Comparison of ENCODE assay signal across 10 mouse cellular contexts in genomic region chr14:68923054-68923453, GRCm38 (mm10).
A peak's percentile ranks its signal among the peaks of the same experiment; 100 is the strongest.
DNase-seq lines count a peak whose midpoint lies in the region; ATAC-seq lines count a peak whose summit lies in the region.
"Had no signal": no experiment of that assay in that cellular context is flagged by ENCODE, and none has a peak within 500 bp of the region (broad histone marks: within the 10 kb centered on the region; RNA-seq: fewer than 3 reads in every experiment).

No protein-coding gene starts in this region.

- peak overlapping the region; percentile 63 for H3K27ac ChIP-seq in midbrain, embryonic 13.5 days
- no peak overlapping the region for H3K27ac ChIP-seq in midbrain, embryonic 10.5 days (replicated peaks)
- no peak overlapping the region for H3K27ac ChIP-seq in embryonic facial prominence, embryonic 14.5 days (replicated peaks; ENCODE audit: low read depth, low read length)
- 0 out of 2 replicates have a peak overlapping the region, but pooled peaks have one; percentile 23 for H3K27ac ChIP-seq in limb, embryonic 12.5 days
- H3K27ac ChIP-seq in intestine, embryonic 15.5 days, result no peak overlapping the region
- H3K27ac ChIP-seq: liver, embryonic 14.5 days had no signal

- peak; percentile 88 for ATAC-seq in midbrain, embryonic 13.5 days
- ATAC-seq in embryonic facial prominence, embryonic 14.5 days (ENCODE audit: low read depth), result peak; percentile 96
- peak; percentile 71; the same call in 1 of the 2 replicates for ATAC-seq in limb, embryonic 12.5 days (ENCODE audit: insufficient number of reproducible peaks, insufficient read depth, low FRiP score, low TSS enrichment, low read depth)
- no peak for ATAC-seq in intestine, embryonic 15.5 days

- H3K9me3 ChIP-seq in midbrain, embryonic 13.5 days, result no peaks in the 10 kb centered on the region
- H3K9me3 ChIP-seq in midbrain, embryonic 10.5 days (replicated peaks), result no peaks in the 10 kb centered on the region
- no peaks in the 10 kb centered on the region for H3K9me3 ChIP-seq in embryonic facial prominence, embryonic 14.5 days (ENCODE audit: control insufficient read depth, low read length)
- H3K9me3 ChIP-seq in limb, embryonic 12.5 days, result no peaks in the 10 kb centered on the region
- no peaks in the 10 kb centered on the region for H3K9me3 ChIP-seq in intestine, embryonic 15.5 days

- peaks cover 15% of the 10 kb centered on the region for H3K4me1 ChIP-seq in midbrain, embryonic 13.5 days (replicated peaks)
- peaks cover 4% of the 10 kb centered on the region; the same call in 1 of the 2 replicates for H3K4me1 ChIP-seq in midbrain, embryonic 10.5 days
- peaks cover 15% of the 10 kb centered on the region for H3K4me1 ChIP-seq in embryonic facial prominence, embryonic 14.5 days (ENCODE audit: control insufficient read depth, insufficient read depth, low read length)
- H3K4me1 ChIP-seq in limb, embryonic 12.5 days (replicated peaks), result peaks cover 19% of the 10 kb centered on the region
- no peaks in the 10 kb centered on the region for H3K4me1 ChIP-seq in intestine, embryonic 15.5 days (replicated peaks)

- no peak overlapping the region for H3K9ac ChIP-seq in midbrain, embryonic 13.5 days (replicated peaks)
- H3K9ac ChIP-seq in embryonic facial prominence, embryonic 14.5 days (ENCODE audit: low read depth, low read length), result no peak overlapping the region
- H3K9ac ChIP-seq in limb, embryonic 12.5 days (replicated peaks), result no peak overlapping the region
- H3K9ac ChIP-seq in intestine, embryonic 15.5 days, result no peak overlapping the region
- H3K9ac ChIP-seq: liver, embryonic 14.5 days had no signal

- WGBS in midbrain, embryonic 13.5 days, result 12% methylated on average over 2 of the region's 2 CpGs
- WGBS in midbrain, embryonic 10.5 days, result 43% methylated on average over 2 of the region's 2 CpGs
- 10% methylated on average over 2 of the region's 2 CpGs for WGBS in embryonic facial prominence, embryonic 14.5 days
- 1% methylated on average over 2 of the region's 2 CpGs for WGBS in limb, embryonic 12.5 days
- WGBS in intestine, embryonic 15.5 days, result 11% methylated on average over 2 of the region's 2 CpGs

- no peaks in the 10 kb centered on the region for H3K27me3 ChIP-seq in midbrain, embryonic 13.5 days
- H3K27me3 ChIP-seq in midbrain, embryonic 10.5 days (ENCODE audit: low read depth, poor library complexity, severe bottlenecking), result no peaks in the 10 kb centered on the region
- H3K27me3 ChIP-seq in embryonic facial prominence, embryonic 14.5 days (replicated peaks; ENCODE audit: control insufficient read depth, insufficient read depth, low read length), result no peaks in the 10 kb centered on the region
- no peaks in the 10 kb centered on the region for H3K27me3 ChIP-seq in limb, embryonic 12.5 days
- no peaks in the 10 kb centered on the region for H3K27me3 ChIP-seq in intestine, embryonic 15.5 days (replicated peaks)

- no peaks in the 10 kb centered on the region for H3K36me3 ChIP-seq in midbrain, embryonic 13.5 days
- H3K36me3 ChIP-seq in midbrain, embryonic 10.5 days, result no peaks in the 10 kb centered on the region
- no peaks in the 10 kb centered on the region for H3K36me3 ChIP-seq in embryonic facial prominence, embryonic 14.5 days (ENCODE audit: control insufficient read depth, insufficient read depth, low read length)
- H3K36me3 ChIP-seq in limb, embryonic 12.5 days, result no peaks in the 10 kb centered on the region
- no peaks in the 10 kb centered on the region for H3K36me3 ChIP-seq in intestine, embryonic 15.5 days
- H3K36me3 ChIP-seq: G1E had no signal

- H3K4me2 ChIP-seq in midbrain, embryonic 13.5 days (replicated peaks), result no peak overlapping the region
- H3K4me2 ChIP-seq in embryonic facial prominence, embryonic 14.5 days (ENCODE audit: low read depth, low read length), result no peak overlapping the region
- no peak overlapping the region for H3K4me2 ChIP-seq in limb, embryonic 12.5 days
- no peak overlapping the region for H3K4me2 ChIP-seq in intestine, embryonic 15.5 days (replicated peaks)

- no peak overlapping the region for H3K4me3 ChIP-seq in midbrain, embryonic 13.5 days (replicated peaks)
- no peak overlapping the region for H3K4me3 ChIP-seq in midbrain, embryonic 10.5 days
- no peak overlapping the region for H3K4me3 ChIP-seq in embryonic facial prominence, embryonic 14.5 days (ENCODE audit: low read depth, low read length)
- no peak overlapping the region for H3K4me3 ChIP-seq in limb, embryonic 12.5 days (replicated peaks)
- H3K4me3 ChIP-seq in intestine, embryonic 15.5 days (replicated peaks), result no peak overlapping the region

- no peak for DNase-seq in midbrain, embryonic 10.5 days (ENCODE audit: low spot score)
- peak; percentile 95 for DNase-seq in embryonic facial prominence, embryonic 14.5 days (ENCODE audit: low spot score)
- DNase-seq in kidney, adult 8-10 months, result peak; percentile 4 to 16
- DNase-seq in heart, adult 9 months (ENCODE audit: low spot score in 2 of 2), result no peak
- no peak for DNase-seq in lung, postnatal 14 days

Comparison
In these comparisons a context has a peak if more than half of its experiments do, and no peak if none do; other contexts are left out.
1. H3K27ac ChIP-seq: peak in midbrain, embryonic 13.5 days (single experiment) and limb, embryonic 12.5 days (single experiment); none in midbrain, embryonic 10.5 days (single experiment), embryonic facial prominence, embryonic 14.5 days (single experiment) and intestine, embryonic 15.5 days (single experiment).
2. DNase-seq: peak in embryonic facial prominence, embryonic 14.5 days (single experiment) and kidney, adult 8-10 months (2 of 2); none in midbrain, embryonic 10.5 days (single experiment), heart, adult 9 months (0 of 2) and lung, postnatal 14 days (single experiment).